Mouse (Mus musculus) retina, postnatal 7 days (tissue): ENCODE measurements around the gene Epn1.

ENCODE experiments used
- DNase-seq: peaks from one replicate; pipeline ENCODE4 v3.0.0-alpha.2; 2012; ENCODE audit warnings: low read depth, low spot score

The Epn1 gene

GRCm38 (mm10) chr7:5080010-5080751, at the start of gene Epn1:
Gene Epn1 (plus strand): TSS chr7:5080235.
- peak; percentile 93 for DNase-seq

GRCm38 (mm10) chr7:5030554-5031275, 49.3 kb upstream of the Epn1 start:
- DNase-seq, result no peak

- DNase-seq, result no peak
Observed at GRCm38 (mm10) chr7:5031496-5031895, 48.5 kb upstream of the Epn1 start.

- no peak for DNase-seq
Observed at GRCm38 (mm10) chr7:5033818-5034217, 46.2 kb upstream of the Epn1 start, which contains the start of gene 4632433K11Rik. Gene 4632433K11Rik (plus strand): TSS chr7:5034118.

- DNase-seq, result no peak
Observed at GRCm38 (mm10) chr7:5035628-5036027, 44.4 kb upstream of the Epn1 start.

GRCm38 (mm10) chr7:5036136-5036535, 43.9 kb upstream of the Epn1 start:
- DNase-seq, result no peak

GRCm38 (mm10) chr7:5037026-5037425, 43.0 kb upstream of the Epn1 start:
- DNase-seq, result no peak

GRCm38 (mm10) chr7:5037467-5037866, 42.6 kb upstream of the Epn1 start:
- DNase-seq, result no peak

- DNase-seq, result peak; percentile 84
Observed at GRCm38 (mm10) chr7:5038109-5038732, 41.8 kb upstream of the Epn1 start, which contains the start of gene Zfp784. Gene Zfp784 (minus strand): TSS chr7:5038446.

GRCm38 (mm10) chr7:5038940-5039339, 41.1 kb upstream of the Epn1 start:
- DNase-seq, result no peak

GRCm38 (mm10) chr7:5044981-5045380, 35.1 kb upstream of the Epn1 start:
- no peak for DNase-seq

- DNase-seq, result no peak
Observed at GRCm38 (mm10) chr7:5046112-5046511, 33.9 kb upstream of the Epn1 start.

GRCm38 (mm10) chr7:5047313-5047712, 32.7 kb upstream of the Epn1 start:
- peak; percentile 56 for DNase-seq

- peak; percentile 75 for DNase-seq
Observed at GRCm38 (mm10) chr7:5051193-5052192, 28.5 kb upstream of the Epn1 start, which contains the start of gene Zfp580. Gene Zfp580 (plus strand): TSS chr7:5051538.

GRCm38 (mm10) chr7:5052438-5052837, 27.6 kb upstream of the Epn1 start:
- no peak for DNase-seq

- DNase-seq, result no peak
Observed at GRCm38 (mm10) chr7:5052931-5053343, 27.1 kb upstream of the Epn1 start.

GRCm38 (mm10) chr7:5053456-5054179, 26.4 kb upstream of the Epn1 start:
- no peak for DNase-seq

- DNase-seq, result no peak
Observed at GRCm38 (mm10) chr7:5056651-5057263, 23.3 kb upstream of the Epn1 start.

GRCm38 (mm10) chr7:5057381-5057780, 22.7 kb upstream of the Epn1 start:
- DNase-seq, result no peak

GRCm38 (mm10) chr7:5057804-5058203, 22.2 kb upstream of the Epn1 start:
- DNase-seq, result no peak
